Mouse (Mus musculus) spleen, adult 2 months (tissue): Measurements from ENCODE around the gene Gls2.

Experiments
- CTCF ChIP-seq: fragments of 200-500 bp; IDR thresholded peaks from 2 replicates; pipeline ENCODE4 v1.5.1; 2011; ENCODE audit warnings: mild to moderate bottlenecking, inconsistent platforms; ENCODE audit not compliant: insufficient read depth, insufficient read length, insufficient replicate concordance; ENCODE audit errors: extremely low read depth
- POLR2A ChIP-seq: fragments of 200-500 bp; IDR thresholded peaks from 2 replicates; pipeline ENCODE4 v1.6.1; 2011; ENCODE audit warnings: low read depth, low read length, inconsistent platforms

DNA sequence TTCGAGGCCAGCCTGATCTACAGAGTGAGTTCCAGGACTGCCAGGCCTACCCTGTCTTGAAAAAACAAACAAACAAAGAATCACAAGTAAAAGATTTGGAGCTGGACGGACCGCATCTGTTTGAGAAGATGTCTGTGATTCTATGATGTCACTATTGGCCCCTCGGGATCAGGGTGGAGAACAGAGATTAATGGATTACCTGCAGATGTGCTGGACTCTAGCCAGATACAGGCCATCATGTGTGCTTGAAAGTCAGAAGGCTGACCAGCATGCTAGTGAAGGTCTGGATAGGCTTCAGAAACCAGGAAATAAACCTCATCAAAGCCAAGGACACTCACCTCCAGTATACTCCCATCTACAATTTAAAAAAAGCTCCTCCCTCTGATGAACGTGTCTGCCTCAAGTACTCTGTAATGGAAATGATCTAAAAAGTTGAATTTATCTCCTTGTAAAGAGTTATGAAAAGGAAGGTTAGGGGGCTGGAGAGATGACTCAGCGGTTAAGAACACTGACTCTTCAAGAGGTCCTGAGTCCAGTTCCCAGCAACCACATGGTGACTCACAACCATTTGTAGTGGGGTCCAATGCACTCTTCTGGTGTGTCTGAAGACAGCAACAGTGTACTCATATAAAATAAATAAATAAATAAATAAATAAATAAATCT, 8.8 kb upstream of the Gls2 start:
- no peak for TF ChIP-seq POLR2A
- TF ChIP-seq CTCF, result no peak
